In genomic region chr1:78143403-78143802, GRCm38 (mm10) we compare ENCODE assay signal across 27 mouse cellular contexts. TPM values are rescaled to one million over a fixed set of nuclear protein-coding genes. Genes with fewer than 3 reads are reported as not detected.
DNase-seq lines count a peak whose midpoint lies in the region; ATAC-seq and TF ChIP-seq lines count a peak whose summit lies in the region.
"Had no signal": no experiment of that assay in that cellular context is flagged by ENCODE, and none has a peak within 500 bp of the region (broad histone marks: within the 10 kb centered on the region; RNA-seq: fewer than 3 reads in every experiment).

No protein-coding gene starts in this region.

- H3K4me3 ChIP-seq in hindbrain, embryonic 10.5 days, result no peak overlapping the region
- no peak overlapping the region for H3K4me3 ChIP-seq in hindbrain, embryonic 11.5 days (ENCODE audit: low read depth, low read length)
- no peak overlapping the region for H3K4me3 ChIP-seq in midbrain, embryonic 14.5 days (replicated peaks; ENCODE audit: low read depth, low read length)
- no peak overlapping the region for H3K4me3 ChIP-seq in midbrain, postnatal 0 days (ENCODE audit: low read depth, low read length)
- H3K4me3 ChIP-seq: embryonic facial prominence, embryonic 12.5 days; forebrain, embryonic 12.5 days; gastrocnemius, adult 2 months; heart, embryonic 12.5 days; hindbrain, embryonic 12.5 days had no signal

- H3K4me1 ChIP-seq in hindbrain, embryonic 10.5 days (replicated peaks), result peaks cover 84% of the 10 kb centered on the region
- peaks cover 5% of the 10 kb centered on the region; the same call in 1 of the 2 replicates for H3K4me1 ChIP-seq in hindbrain, embryonic 11.5 days (replicated peaks; ENCODE audit: control insufficient read depth, insufficient read depth, low read length)
- peaks cover 33% of the 10 kb centered on the region for H3K4me1 ChIP-seq in midbrain, embryonic 14.5 days (ENCODE audit: control insufficient read depth, insufficient read depth, low read length)
- H3K4me1 ChIP-seq in midbrain, postnatal 0 days (ENCODE audit: insufficient read depth, low read length), result no peaks in the 10 kb centered on the region

- ATAC-seq in hindbrain, embryonic 11.5 days (ENCODE audit: low FRiP score), result no peak
- no peak for ATAC-seq in midbrain, embryonic 14.5 days (ENCODE audit: low FRiP score, low TSS enrichment)
- ATAC-seq in midbrain, postnatal 0 days (ENCODE audit: low FRiP score), result no peak
- ATAC-seq: CD4-positive, CD25-positive, alpha-beta regulatory T cell, adult 4 months; hindbrain, embryonic 16.5 days; inflammation-experienced regulatory T-cells, adult 6 months; intestine, postnatal 0 days had no signal

- no peak overlapping the region for H3K9ac ChIP-seq in hindbrain, embryonic 11.5 days (ENCODE audit: low read depth, low read length)
- no peak overlapping the region for H3K9ac ChIP-seq in midbrain, embryonic 14.5 days (replicated peaks; ENCODE audit: low read length)
- no peak overlapping the region for H3K9ac ChIP-seq in midbrain, postnatal 0 days (replicated peaks; ENCODE audit: low read length, poor library complexity, severe bottlenecking)
- H3K9ac ChIP-seq: embryonic facial prominence, embryonic 12.5 days; forebrain, embryonic 12.5 days; heart, embryonic 12.5 days; hindbrain, embryonic 12.5 days had no signal

- H3K27ac ChIP-seq in hindbrain, embryonic 10.5 days, result peak overlapping the region; percentile 23; the same call in 1 of the 2 replicates
- H3K27ac ChIP-seq in hindbrain, embryonic 11.5 days (ENCODE audit: low read depth, low read length), result no peak overlapping the region
- H3K27ac ChIP-seq in midbrain, embryonic 14.5 days (replicated peaks; ENCODE audit: low read depth, low read length), result no peak overlapping the region
- H3K27ac ChIP-seq in midbrain, postnatal 0 days (ENCODE audit: low read depth, low read length), result no peak overlapping the region
- H3K27ac ChIP-seq: embryonic facial prominence, embryonic 12.5 days; forebrain, embryonic 12.5 days; gastrocnemius, adult 2 months had no signal

- 18% methylated on average over 6 of the region's 6 CpGs for WGBS in hindbrain, embryonic 10.5 days
- 23% methylated on average over 6 of the region's 6 CpGs for WGBS in hindbrain, embryonic 11.5 days
- WGBS in midbrain, embryonic 14.5 days, result 5% methylated on average over 6 of the region's 6 CpGs
- 18% methylated on average over 6 of the region's 6 CpGs for WGBS in midbrain, postnatal 0 days

- H3K36me3 ChIP-seq in hindbrain, embryonic 10.5 days, result no peaks in the 10 kb centered on the region
- no peaks in the 10 kb centered on the region for H3K36me3 ChIP-seq in hindbrain, embryonic 11.5 days (ENCODE audit: control insufficient read depth, insufficient read depth, low read length)
- H3K36me3 ChIP-seq in midbrain, embryonic 14.5 days (ENCODE audit: control insufficient read depth, insufficient read depth, low read length), result no peaks in the 10 kb centered on the region
- no peaks in the 10 kb centered on the region for H3K36me3 ChIP-seq in midbrain, postnatal 0 days (ENCODE audit: insufficient read depth, low read length)
- H3K36me3 ChIP-seq: embryonic facial prominence, embryonic 12.5 days; forebrain, embryonic 12.5 days; heart, embryonic 12.5 days; hindbrain, embryonic 12.5 days had no signal

- H3K4me2 ChIP-seq in hindbrain, embryonic 11.5 days (replicated peaks; ENCODE audit: low read depth, low read length), result no peak overlapping the region
- no peak overlapping the region for H3K4me2 ChIP-seq in midbrain, embryonic 14.5 days (ENCODE audit: low read length)
- H3K4me2 ChIP-seq in midbrain, postnatal 0 days (ENCODE audit: low read depth, low read length, poor library complexity, severe bottlenecking), result no peak overlapping the region
- H3K4me2 ChIP-seq: embryonic facial prominence, embryonic 12.5 days; forebrain, embryonic 12.5 days; heart, embryonic 12.5 days; hindbrain, embryonic 12.5 days had no signal

- no peak for TF ChIP-seq CTCF in midbrain, postnatal 0 days (IDR thresholded peaks at IDR 0.05)

- peaks cover 98% of the 10 kb centered on the region for H3K27me3 ChIP-seq in hindbrain, embryonic 10.5 days (ENCODE audit: insufficient read depth, poor library complexity, severe bottlenecking)
- H3K27me3 ChIP-seq in hindbrain, embryonic 11.5 days (ENCODE audit: control insufficient read depth, insufficient read depth, low read length), result peaks cover 26% of the 10 kb centered on the region
- H3K27me3 ChIP-seq in midbrain, embryonic 14.5 days (ENCODE audit: control insufficient read depth, insufficient read depth, low read length), result peaks cover 43% of the 10 kb centered on the region
- peaks cover 39% of the 10 kb centered on the region for H3K27me3 ChIP-seq in midbrain, postnatal 0 days (ENCODE audit: insufficient read depth, low read length)

- H3K9me3 ChIP-seq in hindbrain, embryonic 10.5 days, result no peaks in the 10 kb centered on the region
- H3K9me3 ChIP-seq in hindbrain, embryonic 11.5 days (ENCODE audit: control insufficient read depth, low read length), result no peaks in the 10 kb centered on the region
- no peaks in the 10 kb centered on the region for H3K9me3 ChIP-seq in midbrain, embryonic 14.5 days (ENCODE audit: control insufficient read depth, low read length)
- no peaks in the 10 kb centered on the region for H3K9me3 ChIP-seq in midbrain, postnatal 0 days (ENCODE audit: low read length)
- H3K9me3 ChIP-seq: embryonic facial prominence, embryonic 12.5 days; forebrain, embryonic 12.5 days; heart, embryonic 12.5 days; hindbrain, embryonic 12.5 days had no signal

- peak; percentile 31 for DNase-seq in embryo, embryonic 10 days (ENCODE audit: low spot score)
- DNase-seq in embryo, embryonic 9.5 days (ENCODE audit: extremely low spot score), result no peak
- DNase-seq in hindbrain, embryonic 10.5 days (ENCODE audit: low spot score), result no peak
- DNase-seq in hindbrain, embryonic 11.5 days (ENCODE audit: low spot score), result no peak
- peak; percentile 32 for DNase-seq in midbrain, embryonic 14.5 days
- no peak for DNase-seq in midbrain, postnatal 0 days (ENCODE audit: low spot score)
- DNase-seq in layer of hippocampus, postnatal 36 days, result no peak
- DNase-seq: adrenal gland, adult 2 months; adrenal gland, postnatal 36 days; B cell, adult 2 months; cerebellum, adult 11 months; cerebellum, adult 8-10 months; cerebellum, postnatal 14 days; gastrocnemius, adult 2 months; gastrocnemius, postnatal 25 days had no signal

RNA-seq across cellular contexts. Expression of gene Pax3, which starts 53.5 kb away (rescaled TPM):
- polyA plus RNA-seq in hindbrain, embryonic 10.5 days (2016; fragmentation: Nextera tagmentation; extraction: Ambion mirVana), result 47.6 and 54.6 TPM in 2 replicates
- polyA plus RNA-seq in hindbrain, embryonic 11.5 days (2014; fragmentation: Nextera tagmentation; extraction: Ambion mirVana), result 48.3 and 49.2 TPM in 2 replicates
- polyA plus RNA-seq in midbrain, embryonic 14.5 days (2014; fragmentation: Nextera tagmentation; extraction: Ambion mirVana), result 16.0 and 23.6 TPM in 2 replicates
- 5.3 and 5.8 TPM in 2 replicates for total RNA-seq in midbrain, postnatal 0 days (2014; rRNA removed)
- 4.4 and 4.5 TPM in 2 replicates for polyA plus RNA-seq in midbrain, postnatal 0 days (2015; fragmentation: Nextera tagmentation; extraction: Ambion mirVana)
- total RNA-seq in layer of hippocampus, postnatal 36 days (2021), result not detected
- total RNA-seq: adrenal gland, adult 2 months; adrenal gland, postnatal 36 days; common myeloid progenitor, adult 5-6 weeks; gastrocnemius, adult 2 months; granulocyte monocyte progenitor cell, adult 5-6 weeks; heart, adult 8-10 months; MEL had no signal
- polyA plus RNA-seq: adrenal gland, adult 2 months; CD4-positive, CD25-positive, alpha-beta regulatory T cell, adult 4 months; inflammation-experienced regulatory T-cells, adult 6 months; intestine, postnatal 0 days had no signal

Comparison
In these comparisons a context has a peak if more than half of its experiments do, and no peak if none do; other contexts are left out.
1. DNase-seq: peak in embryo, embryonic 10 days (single experiment) and midbrain, embryonic 14.5 days (single experiment); none in embryo, embryonic 9.5 days (single experiment), hindbrain, embryonic 10.5 days (single experiment), hindbrain, embryonic 11.5 days (single experiment), midbrain, postnatal 0 days (single experiment) and layer of hippocampus, postnatal 36 days (0 of 2).